Mouse (Mus musculus) midbrain, embryonic 10.5 days (tissue): ENCODE results near the gene Zfp185. TPM values are rescaled to one million over a fixed set of nuclear protein-coding genes. Genes with fewer than 3 reads are reported as not detected.

ENCODE experiments used
- DNase-seq: peaks from one replicate; pipeline ENCODE4 v3.0.0-alpha.2; 2017; ENCODE audit warnings: low spot score
- H3K27ac ChIP-seq: fragments of 300-500 bp; sonication (generic); replicated peaks from 2 replicates; pipeline ENCODE4 v1.5.1; 2016; ENCODE audit warnings: mild to moderate bottlenecking
- H3K27me3 ChIP-seq: fragments of 300-500 bp; sonication (generic); 2 replicates; pipeline ENCODE4 v1.6.1; 2016; ENCODE audit warnings: low read depth, mild to moderate bottlenecking; ENCODE audit not compliant: poor library complexity, severe bottlenecking
- H3K36me3 ChIP-seq: fragments of 300-500 bp; sonication (generic); 2 replicates; pipeline ENCODE4 v1.6.1; 2016; ENCODE audit warnings: mild to moderate bottlenecking, moderate library complexity
- H3K4me1 ChIP-seq: fragments of 300-500 bp; sonication (generic); 2 replicates; pipeline ENCODE4 v1.6.1; 2016
- H3K4me3 ChIP-seq: fragments of 300-500 bp; sonication (generic); 2 replicates; pipeline ENCODE4 v1.5.1; 2016; ENCODE audit warnings: mild to moderate bottlenecking, moderate library complexity
- H3K9me3 ChIP-seq: fragments of 300-500 bp; sonication (generic); replicated peaks from 2 replicates; pipeline ENCODE4 v1.6.1; 2016; ENCODE audit warnings: mild to moderate bottlenecking
- WGBS: fragments of 180-500 bp; shearing (Covaris S2); methylation state at CpG from one replicate; pipeline ENCODE4 v1.1.7; 2016; 5-methylcytosine and 5-hydroxymethylcytosine counted together
- polyA plus RNA-seq: library from polyadenylated mRNA; unstranded; fragments of >200 nt; fragmentation: Nextera tagmentation; extraction: Ambion mirVana; gene quantifications from 2 replicates; pipeline ENCODE4 v1.2.1, GENCODE M21; 2016

Gene Zfp185
- polyA plus RNA-seq, 1 experiment from 2014 or later, result 2.6 TPM

DNA sequence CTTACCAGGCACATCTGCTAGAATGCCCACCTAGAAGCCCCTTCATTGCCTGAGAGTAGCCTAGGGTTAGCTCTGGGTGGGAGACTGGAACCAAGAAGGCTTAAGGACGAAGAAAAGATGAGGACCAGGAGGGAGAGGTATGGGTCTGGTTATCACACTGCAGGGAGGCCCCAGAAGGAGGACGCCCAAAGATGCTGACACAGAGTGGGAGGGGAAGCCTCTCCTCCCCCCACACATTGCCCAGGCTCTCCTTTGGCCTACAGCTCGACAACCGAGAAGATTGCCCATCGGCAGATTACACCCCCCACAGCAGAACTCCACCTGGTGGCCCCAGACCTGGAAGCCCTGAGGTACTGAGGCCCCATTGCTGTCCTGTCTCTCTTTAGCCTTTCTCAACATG is 16.0 kb downstream of the Zfp185 start:
- 76% methylated on average over 5 of the region's 5 CpGs for WGBS
- Histone ChIP-seq H3K4me3 (no peak overlapping the region), H3K9me3 (no peaks in the 10 kb centered on the region), H3K4me1 (no peaks in the 10 kb centered on the region), H3K36me3 (no peaks in the 10 kb centered on the region), H3K27me3 (no peaks in the 10 kb centered on the region; the same call in 1 of the 2 replicates), H3K27ac (no peak overlapping the region)
- DNase-seq, result no peak

DNA sequence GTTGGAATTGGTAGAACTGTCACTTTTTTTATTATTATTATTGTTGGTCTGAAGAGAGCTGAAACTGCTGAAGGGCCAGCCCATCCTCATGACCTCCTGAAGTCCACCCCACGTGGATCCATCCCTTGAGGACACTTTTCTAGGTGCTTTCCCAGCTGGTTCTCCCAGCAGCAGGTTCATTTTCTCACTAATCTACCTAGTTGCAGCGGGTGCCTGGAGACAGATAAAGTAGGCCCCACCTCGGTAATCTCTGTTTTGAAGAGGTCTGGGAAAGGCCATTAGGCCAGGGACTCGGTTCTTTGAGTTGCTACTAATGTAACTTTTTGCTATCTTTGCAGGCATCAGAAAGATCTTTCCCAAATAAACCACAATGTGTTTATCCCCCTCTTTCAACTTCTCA is 18.5 kb downstream of the Zfp185 start:
- Histone ChIP-seq H3K27me3 (no peaks in the 10 kb centered on the region; the same call in 1 of the 2 replicates), H3K27ac (no peak overlapping the region), H3K4me1 (no peaks in the 10 kb centered on the region), H3K36me3 (no peaks in the 10 kb centered on the region), H3K9me3 (no peaks in the 10 kb centered on the region), H3K4me3 (no peak overlapping the region)
- DNase-seq, result no peak
- WGBS, result 75% methylated on average over 4 of the region's 4 CpGs

DNA sequence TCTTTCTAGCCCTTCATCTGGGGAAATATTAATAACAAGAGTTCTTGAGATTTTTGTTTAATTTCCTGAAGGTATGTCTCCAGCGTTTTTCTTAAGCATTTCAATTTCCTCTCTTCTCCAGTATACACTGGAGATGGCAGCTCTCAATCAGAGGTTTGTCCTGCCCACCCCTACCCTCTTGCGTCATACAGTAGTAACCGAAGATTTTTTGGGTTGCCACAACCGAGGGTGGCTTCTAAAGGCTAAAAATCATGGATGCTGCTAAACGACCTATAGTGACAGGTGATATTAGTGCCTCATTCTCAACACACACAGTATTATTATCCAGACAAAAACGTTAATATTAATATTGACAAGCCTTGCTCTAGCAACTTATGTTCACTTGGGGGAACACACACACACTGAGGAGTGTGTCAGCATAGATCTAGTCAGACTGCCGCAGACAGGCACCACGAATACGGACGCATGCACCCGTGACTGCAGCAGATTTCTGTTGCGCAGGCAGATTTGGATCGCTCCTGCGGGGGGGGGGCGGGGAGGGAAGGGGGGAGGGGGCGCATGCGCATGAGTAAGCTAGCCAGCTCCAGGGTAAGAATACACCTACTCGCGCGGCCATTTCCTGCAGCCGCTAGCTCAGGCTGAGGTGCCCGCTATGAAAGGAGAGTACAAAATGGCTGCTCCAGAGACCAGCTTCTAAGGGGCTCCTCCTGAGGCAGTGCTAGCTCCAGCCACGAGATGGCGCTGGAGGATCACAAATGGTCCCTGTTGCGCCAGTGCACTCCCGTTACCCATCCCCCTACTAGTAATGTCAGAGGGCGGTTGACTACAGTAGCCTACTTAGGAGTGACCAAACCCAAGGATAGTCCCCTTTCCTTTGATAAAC is 20.7 kb downstream of the Zfp185 start:
- DNase-seq, result peak; percentile 90
- WGBS, result 22% methylated on average over 26 of the region's 27 CpGs
- peak overlapping the region; percentile 74 for H3K27ac ChIP-seq

DNA sequence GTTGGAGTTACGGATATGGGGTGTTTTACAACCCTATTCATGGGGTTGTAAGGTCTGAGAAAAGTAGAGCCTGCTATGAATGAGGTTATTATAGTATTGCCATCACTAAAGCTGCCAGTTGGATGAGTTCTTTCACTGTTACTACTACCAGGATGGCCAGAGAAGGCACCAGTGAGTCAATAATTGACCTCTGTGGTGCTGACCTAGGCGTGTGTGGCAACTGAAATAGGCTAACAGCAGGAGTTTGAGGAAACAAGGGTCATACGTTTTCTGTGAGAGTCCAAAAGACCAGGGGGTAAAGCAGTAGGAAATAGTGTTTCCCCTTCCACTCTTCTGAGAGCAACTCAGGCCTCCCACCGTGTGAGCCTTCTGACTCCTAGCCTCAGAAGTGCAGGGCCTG is 25.7 kb downstream of the Zfp185 start:
- H3K27ac ChIP-seq, result no peak overlapping the region
- H3K4me3 ChIP-seq, result no peak overlapping the region
- no peaks in the 10 kb centered on the region for H3K9me3 ChIP-seq
- no peaks in the 10 kb centered on the region for H3K4me1 ChIP-seq
- peaks cover 10% of the 10 kb centered on the region; the same call in 1 of the 2 replicates for H3K27me3 ChIP-seq
- DNase-seq, result no peak
- WGBS, result 71% methylated on average over 4 of the region's 4 CpGs
- H3K36me3 ChIP-seq, result no peaks in the 10 kb centered on the region

More for the DNA sequence above, 20.7 kb downstream of the Zfp185 start:
- H3K27me3 ChIP-seq, result peaks cover 3% of the 10 kb centered on the region; the same call in 1 of the 2 replicates
- H3K4me1 ChIP-seq, result no peaks in the 10 kb centered on the region
- H3K36me3 ChIP-seq, result no peaks in the 10 kb centered on the region
- H3K4me3 ChIP-seq, result peak overlapping the region; percentile 48
- no peaks in the 10 kb centered on the region for H3K9me3 ChIP-seq

DNA sequence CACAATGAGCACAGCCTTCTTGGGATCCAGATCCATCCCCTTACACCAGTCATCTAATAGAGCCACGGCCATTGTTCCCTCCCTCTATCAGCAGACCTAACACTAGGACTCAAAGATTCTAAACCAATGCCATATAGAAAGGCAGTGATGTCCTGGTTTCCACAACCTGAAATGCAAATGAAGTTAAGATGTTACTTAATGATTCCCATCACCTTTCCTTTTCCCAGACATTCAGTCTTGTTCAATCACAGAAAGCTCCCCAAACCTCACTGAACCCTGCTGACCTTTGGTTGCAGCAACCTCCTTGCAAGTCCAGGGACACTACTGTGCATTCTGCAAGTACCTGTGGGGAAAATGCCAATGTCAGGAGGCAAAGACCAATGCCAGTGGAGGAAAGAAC is 49.9 kb downstream of the Zfp185 start, which contains the start of gene Pnma5:
Gene Pnma5 (minus strand): TSS at position 101 of the 400 bp plus-strand sequence.
- H3K4me3 ChIP-seq, result no peak within 1 kb of the TSS
- H3K36me3 ChIP-seq, result no peaks in the 10 kb centered on the region
- no peak for DNase-seq
- WGBS, result 83% methylated on average over 1 of the region's 1 CpGs
- no peaks in the 10 kb centered on the region for H3K4me1 ChIP-seq
- no peaks in the 10 kb centered on the region for H3K9me3 ChIP-seq
- peaks cover 6% of the 10 kb centered on the region; the same call in 1 of the 2 replicates for H3K27me3 ChIP-seq
- no peak within 1 kb of the TSS for H3K27ac ChIP-seq

- H3K9me3 ChIP-seq, result no peaks in the 10 kb centered on the region
- peaks cover 6% of the 10 kb centered on the region; the same call in 1 of the 2 replicates for H3K27me3 ChIP-seq
- no peaks in the 10 kb centered on the region for H3K36me3 ChIP-seq
- WGBS, result 80% methylated on average over 8 of the region's 8 CpGs
- no peaks in the 10 kb centered on the region for H3K4me1 ChIP-seq
- no peak for DNase-seq
- H3K27ac ChIP-seq, result no peak overlapping the region
- H3K4me3 ChIP-seq, result no peak overlapping the region
Observed at GRCm38 (mm10) chrX:73038831-73039230, 51.7 kb downstream of the Zfp185 start.

DNA sequence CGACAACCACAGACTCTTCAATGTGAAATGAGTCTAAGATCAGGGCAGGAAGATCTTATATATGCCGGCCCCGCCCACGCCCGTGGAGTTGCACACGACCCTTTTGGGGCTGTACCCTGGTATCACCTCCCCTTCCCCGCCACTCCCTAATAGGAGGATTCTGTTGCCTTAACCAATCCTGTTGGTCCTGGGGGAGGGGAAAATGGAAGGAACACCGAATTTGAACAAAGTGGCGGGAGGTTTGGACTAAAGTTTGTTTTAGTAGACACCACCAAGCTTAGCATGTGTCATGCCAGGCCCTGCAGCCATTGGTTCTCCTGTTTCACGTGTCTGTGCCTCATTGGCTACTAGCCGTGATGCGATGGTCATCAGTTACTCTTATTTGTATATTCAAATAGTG is 52.5 kb downstream of the Zfp185 start:
- Histone ChIP-seq H3K4me3 (no peak overlapping the region), H3K27ac (no peak overlapping the region), H3K27me3 (peaks cover 6% of the 10 kb centered on the region; the same call in 1 of the 2 replicates), H3K9me3 (no peaks in the 10 kb centered on the region), H3K4me1 (no peaks in the 10 kb centered on the region), H3K36me3 (no peaks in the 10 kb centered on the region)
- DNase-seq, result no peak
- 85% methylated on average over 12 of the region's 12 CpGs for WGBS

- Histone ChIP-seq H3K27ac (peak overlapping the region; percentile 76), H3K27me3 (no peaks in the 10 kb centered on the region; the same call in 1 of the 2 replicates), H3K4me3 (no peak overlapping the region), H3K9me3 (no peaks in the 10 kb centered on the region), H3K4me1 (no peaks in the 10 kb centered on the region), H3K36me3 (no peaks in the 10 kb centered on the region)
- DNase-seq, result peak; percentile 89
- WGBS, result 14% methylated on average over 14 of the region's 14 CpGs
Observed at GRCm38 (mm10) chrX:73053860-73054563, 66.9 kb downstream of the Zfp185 start.

DNA sequence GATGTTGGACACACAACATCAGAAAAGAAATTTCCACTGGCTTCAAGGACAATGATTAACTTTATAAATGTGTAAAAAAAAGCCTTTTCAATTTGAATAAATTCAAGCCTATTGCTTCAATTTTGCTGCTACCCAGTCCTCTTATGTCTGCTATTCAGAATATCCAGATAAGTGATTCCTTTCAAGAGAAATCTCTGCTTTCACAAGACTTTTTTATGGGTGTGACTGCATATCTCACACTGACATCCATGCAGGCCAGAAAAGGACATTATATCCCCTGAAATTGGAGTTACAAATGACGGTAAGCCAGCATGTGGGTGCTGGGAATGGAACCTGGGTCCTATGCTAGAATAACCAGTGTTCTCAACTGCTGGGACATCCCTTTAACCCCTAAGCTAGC is 74.4 kb downstream of the Zfp185 start:
- no peak overlapping the region for H3K4me3 ChIP-seq
- 78% methylated on average over 1 of the region's 1 CpGs for WGBS
- H3K27me3 ChIP-seq, result peaks cover 29% of the 10 kb centered on the region

GRCm38 (mm10) chrX:73062323-73062722 is 75.2 kb downstream of the Zfp185 start:
- no peak overlapping the region for H3K4me3 ChIP-seq
- peaks cover 13% of the 10 kb centered on the region for H3K4me1 ChIP-seq
- no peaks in the 10 kb centered on the region for H3K36me3 ChIP-seq
- WGBS, result 61% methylated on average over 5 of the region's 5 CpGs
- peaks cover 29% of the 10 kb centered on the region for H3K27me3 ChIP-seq
- H3K27ac ChIP-seq, result no peak overlapping the region
- H3K9me3 ChIP-seq, result no peaks in the 10 kb centered on the region
- DNase-seq, result no peak

More for the DNA sequence above, 74.4 kb downstream of the Zfp185 start:
- no peak overlapping the region for H3K27ac ChIP-seq
- DNase-seq, result no peak
- peaks cover 13% of the 10 kb centered on the region for H3K4me1 ChIP-seq
- no peaks in the 10 kb centered on the region for H3K36me3 ChIP-seq
- H3K9me3 ChIP-seq, result no peaks in the 10 kb centered on the region

GRCm38 (mm10) chrX:73063512-73064414 is 76.6 kb downstream of the Zfp185 start:
- H3K27ac ChIP-seq, result peak overlapping the region; percentile 65; the same call in 1 of the 2 replicates
- peak; percentile 50 for DNase-seq

DNA sequence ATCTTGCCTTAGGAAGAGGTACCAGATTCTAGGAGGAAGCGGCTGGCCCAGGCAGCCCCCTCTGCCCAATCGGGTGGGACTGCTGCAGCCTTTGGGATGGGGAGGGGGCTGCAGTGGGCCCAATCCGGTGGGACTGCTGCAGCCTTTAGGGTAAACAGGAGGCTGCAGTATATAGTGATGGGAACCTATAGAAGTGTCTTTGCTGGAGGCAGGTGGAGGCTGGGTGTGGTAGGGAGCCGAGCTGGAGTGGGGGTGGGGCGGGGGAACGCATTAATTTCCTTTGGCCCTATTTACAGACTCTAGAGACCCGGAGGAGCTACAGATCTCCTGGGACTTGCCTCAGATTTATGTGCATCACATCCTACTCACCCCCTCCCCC is 77.3 kb downstream of the Zfp185 start, which contains the start of gene Pnma3:
Gene Pnma3 (plus strand): TSS at position 373 of the 379 bp plus-strand sequence.
- H3K27me3 ChIP-seq, result peaks cover 29% of the 10 kb centered on the region
- peak within 1 kb of the TSS; percentile 45 for H3K4me3 ChIP-seq
- DNase-seq, result no peak
- H3K4me1 ChIP-seq, result peaks cover 13% of the 10 kb centered on the region
- H3K27ac ChIP-seq, result peak within 1 kb of the TSS; percentile 65; the same call in 1 of the 2 replicates
- no peaks in the 10 kb centered on the region for H3K9me3 ChIP-seq
- WGBS, result 14% methylated on average over 6 of the region's 7 CpGs
- no peaks in the 10 kb centered on the region for H3K36me3 ChIP-seq

More at GRCm38 (mm10) chrX:73063512-73064414, 76.6 kb downstream of the Zfp185 start:
- Histone ChIP-seq H3K9me3 (no peaks in the 10 kb centered on the region), H3K36me3 (no peaks in the 10 kb centered on the region), H3K4me1 (peaks cover 13% of the 10 kb centered on the region), H3K4me3 (peak overlapping the region; percentile 45), H3K27me3 (peaks cover 29% of the 10 kb centered on the region)
- 32% methylated on average over 24 of the region's 24 CpGs for WGBS
